Mouse (Mus musculus) heart, embryonic 15.5 days (tissue): ENCODE results near the gene Lrfn2. TPM values are rescaled to one million over a fixed set of nuclear protein-coding genes. Genes with fewer than 3 reads are reported as not detected.
A peak's percentile ranks its signal among the peaks of the same experiment; 100 is the strongest.

ENCODE experiments used
- ATAC-seq: fragments of 200-750 bp; cut with Nextera tagmentation; replicated peaks from 2 replicates; pipeline ENCODE4 v1.8.0; 2017; ENCODE audit warnings: low read depth, moderate TSS enrichment; ENCODE audit not compliant: insufficient number of reproducible peaks, insufficient read depth, low FRiP score
- H3K27ac ChIP-seq: fragments of 300-500 bp; sonication (generic); 2 replicates; pipeline ENCODE4 v1.5.1; 2015; ENCODE audit warnings: mild to moderate bottlenecking, inconsistent platforms
- H3K27me3 ChIP-seq: fragments of 300-500 bp; sonication (generic); 2 replicates; pipeline ENCODE4 v1.6.1; 2015; ENCODE audit warnings: inconsistent platforms
- H3K36me3 ChIP-seq: fragments of 300-500 bp; sonication (generic); 2 replicates; pipeline ENCODE4 v1.6.1; 2015; ENCODE audit warnings: mild to moderate bottlenecking, inconsistent platforms
- H3K4me1 ChIP-seq: fragments of 300-500 bp; sonication (generic); replicated peaks from 2 replicates; pipeline ENCODE4 v1.6.1; 2015; ENCODE audit warnings: inconsistent platforms
- H3K4me2 ChIP-seq: fragments of 300-500 bp; sonication (generic); 2 replicates; pipeline ENCODE4 v1.6.1; 2015; ENCODE audit warnings: inconsistent platforms, mild to moderate bottlenecking, moderate library complexity
- H3K4me3 ChIP-seq: fragments of 300-500 bp; sonication (generic); 2 replicates; pipeline ENCODE4 v1.5.1; 2015; ENCODE audit warnings: mild to moderate bottlenecking, inconsistent platforms
- H3K9ac ChIP-seq: fragments of 300-500 bp; sonication (generic); 2 replicates; pipeline ENCODE4 v1.6.1; 2015; ENCODE audit warnings: mild to moderate bottlenecking, inconsistent platforms
- H3K9me3 ChIP-seq: fragments of 300-500 bp; sonication (generic); replicated peaks from 2 replicates; pipeline ENCODE4 v1.6.1; 2016; ENCODE audit warnings: inconsistent platforms
- WGBS: fragments of 180-500 bp; shearing (Covaris S2); methylation state at CpG from one replicate; pipeline ENCODE4 v1.1.7; 2015; ENCODE audit warnings: mixed read lengths; 5-methylcytosine and 5-hydroxymethylcytosine counted together
- polyA plus RNA-seq: library from polyadenylated mRNA; unstranded; fragments of >200 nt; fragmentation: Nextera tagmentation; extraction: Ambion mirVana; gene quantifications from 2 replicates; pipeline ENCODE4 v1.2.1, GENCODE M21; 2015

Gene Lrfn2
- polyA plus RNA-seq, 1 experiment from 2014 or later = 0.28 TPM

DNA sequence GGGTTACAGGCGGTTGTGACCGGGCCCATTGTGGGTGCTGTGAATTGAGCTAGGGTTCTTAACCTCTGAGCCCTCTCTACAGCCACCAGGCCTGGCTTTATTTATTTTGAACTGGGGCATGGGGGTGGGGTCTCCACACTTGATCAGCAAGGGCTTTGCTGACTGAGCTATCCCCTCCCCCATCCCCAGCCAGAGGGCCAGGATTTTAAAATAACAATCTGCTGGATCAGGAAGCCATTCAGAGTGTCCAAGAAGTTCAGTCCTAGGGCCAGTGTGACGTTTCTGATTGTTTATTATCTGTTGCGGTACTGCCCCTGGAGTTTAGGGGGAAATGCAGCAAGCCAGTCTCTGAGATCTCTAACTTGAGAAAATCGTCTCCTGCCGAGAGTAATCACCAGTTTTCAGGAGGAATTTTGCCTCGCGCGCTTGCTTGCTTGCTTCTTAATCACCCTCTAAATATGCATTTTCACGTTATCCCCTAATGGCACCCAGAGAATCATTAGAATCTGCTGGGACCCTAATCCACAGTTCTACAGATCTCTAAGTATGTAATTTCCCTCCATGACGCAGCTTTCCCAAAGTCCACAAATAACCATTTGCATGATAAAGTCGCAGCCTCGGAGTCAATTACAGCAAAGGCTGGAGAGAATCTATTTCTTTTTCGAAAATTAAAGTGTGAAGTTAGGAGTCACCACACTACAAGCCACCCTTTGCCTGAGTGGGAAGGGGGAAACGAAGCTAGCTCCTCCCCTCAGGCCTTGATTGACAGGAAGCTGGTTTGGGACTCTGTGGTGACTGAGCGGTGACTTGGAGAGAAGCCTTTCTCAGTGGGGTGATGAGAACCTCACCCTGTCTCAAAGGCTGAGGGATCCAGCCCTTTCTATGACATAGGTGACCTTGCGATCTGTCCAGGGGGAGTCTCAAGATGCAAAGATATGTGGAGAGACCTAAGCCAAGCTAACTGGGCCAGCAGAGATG lies 85.5 kb downstream of the Lrfn2 start:
- no peaks in the 10 kb centered on the region for H3K36me3 ChIP-seq
- H3K27ac ChIP-seq = no peak overlapping the region
- no peak overlapping the region for H3K4me2 ChIP-seq
- no peak overlapping the region for H3K4me3 ChIP-seq
- H3K9me3 ChIP-seq = no peaks in the 10 kb centered on the region
- H3K4me1 ChIP-seq = no peaks in the 10 kb centered on the region
- 41% methylated on average over 17 of the region's 17 CpGs for WGBS
- no peak for ATAC-seq
- H3K9ac ChIP-seq = no peak overlapping the region
- H3K27me3 ChIP-seq = no peaks in the 10 kb centered on the region; the same call in 1 of the 2 replicates

- Histone ChIP-seq H3K27ac (no peak overlapping the region), H3K36me3 (no peaks in the 10 kb centered on the region), H3K9me3 (no peaks in the 10 kb centered on the region), H3K4me1 (no peaks in the 10 kb centered on the region), H3K27me3 (no peaks in the 10 kb centered on the region; the same call in 1 of the 2 replicates), H3K4me2 (no peak overlapping the region), H3K4me3 (no peak overlapping the region), H3K9ac (no peak overlapping the region)
- ATAC-seq = no peak
- WGBS = 58% methylated on average over 8 of the region's 8 CpGs
These were observed 86.8 kb downstream of the Lrfn2 start for GRCm38 (mm10) chr17:49018774-49019488.

DNA sequence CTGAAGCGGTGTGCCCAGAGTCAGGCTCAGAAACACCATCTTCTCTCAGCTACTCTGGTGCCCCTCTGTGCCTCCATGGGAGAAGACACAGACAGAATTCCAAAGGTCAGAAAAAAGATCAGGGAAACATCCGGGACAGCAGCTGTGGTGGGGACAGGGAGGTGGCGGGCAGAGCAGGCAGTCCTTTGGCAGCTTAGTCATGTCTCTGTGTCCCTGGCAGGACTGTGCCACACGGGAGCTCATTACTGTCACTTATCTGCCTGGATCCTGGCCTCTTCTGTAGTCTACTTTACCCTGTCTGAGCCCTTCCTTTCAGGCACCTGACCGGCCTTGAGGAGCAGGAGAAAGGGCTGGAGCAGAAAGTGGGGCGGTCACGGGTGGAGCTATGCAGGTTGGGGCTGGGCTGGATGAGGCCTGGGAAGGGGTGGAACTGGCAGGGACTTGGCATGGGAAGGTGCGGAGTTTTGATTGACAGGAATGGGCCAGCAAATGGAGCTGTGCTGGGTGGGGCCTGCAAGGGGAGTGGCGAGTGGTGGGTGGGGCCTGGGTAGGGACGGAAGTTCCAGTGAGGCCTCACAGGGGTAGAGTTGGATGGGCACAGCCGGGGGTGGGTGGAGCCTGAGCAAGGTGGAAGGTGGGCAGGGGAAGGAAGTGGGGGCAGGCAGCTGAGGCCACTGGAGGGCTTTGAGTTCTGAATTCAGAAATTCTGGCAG lies 97.5 kb downstream of the Lrfn2 start:
- H3K27me3 ChIP-seq = peaks cover 12% of the 10 kb centered on the region
- peaks cover 11% of the 10 kb centered on the region; the same call in 1 of the 2 replicates for H3K4me1 ChIP-seq
- H3K27ac ChIP-seq = no peak overlapping the region
- WGBS = 34% methylated on average over 11 of the region's 11 CpGs
- no peaks in the 10 kb centered on the region for H3K36me3 ChIP-seq
- 0 out of 2 replicates have a peak overlapping the region, but pooled peaks have one; percentile 13 for H3K4me2 ChIP-seq
- H3K9ac ChIP-seq = no peak overlapping the region
- H3K9me3 ChIP-seq = no peaks in the 10 kb centered on the region
- ATAC-seq = peak; percentile 53; the same call in 1 of the 2 replicates
- no peak overlapping the region for H3K4me3 ChIP-seq

DNA sequence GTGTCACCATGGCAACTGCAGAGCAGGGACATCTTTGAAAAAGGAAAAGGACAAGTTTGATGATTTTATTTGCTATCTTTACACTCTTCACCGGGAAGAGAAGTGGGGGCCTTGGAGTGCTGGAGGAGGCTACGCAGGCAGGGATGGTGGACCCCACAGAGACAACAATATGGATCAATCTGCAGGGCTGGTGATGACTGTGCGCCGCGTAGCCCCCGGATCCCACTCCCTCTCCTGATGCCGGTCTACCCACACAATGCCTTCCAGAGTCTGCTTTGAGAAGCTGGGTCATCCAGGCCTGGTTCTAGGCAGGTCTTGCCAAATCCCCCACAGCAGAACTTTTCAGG lies 98.1 kb downstream of the Lrfn2 start:
- Histone ChIP-seq H3K27ac (no peak overlapping the region), H3K9ac (no peak overlapping the region), H3K4me2 (no peak overlapping the region), H3K4me1 (peaks cover 11% of the 10 kb centered on the region; the same call in 1 of the 2 replicates), H3K36me3 (no peaks in the 10 kb centered on the region), H3K4me3 (no peak overlapping the region), H3K27me3 (peaks cover 12% of the 10 kb centered on the region), H3K9me3 (no peaks in the 10 kb centered on the region)
- WGBS = 82% methylated on average over 7 of the region's 7 CpGs
- no peak for ATAC-seq

DNA sequence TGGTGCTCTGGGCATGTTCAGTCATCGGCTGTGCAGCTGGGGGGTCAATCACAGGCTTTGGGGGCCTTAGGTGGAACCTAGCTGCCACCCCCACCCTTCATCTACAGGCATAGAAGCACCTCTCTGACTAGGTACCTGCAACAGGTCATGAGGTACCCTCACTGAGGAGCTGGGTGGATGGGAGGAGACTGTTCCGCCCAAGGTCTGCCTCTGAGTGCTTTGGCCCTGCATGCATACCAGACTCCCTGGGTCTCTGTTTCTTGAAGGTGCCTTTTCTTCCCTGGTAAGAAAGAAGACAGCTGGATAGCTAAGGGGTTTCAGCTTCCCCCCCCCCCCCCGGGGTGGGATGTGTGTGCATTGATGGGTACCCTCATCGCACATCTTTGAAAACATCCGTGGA lies 98.7 kb downstream of the Lrfn2 start:
- Histone ChIP-seq H3K36me3 (no peaks in the 10 kb centered on the region), H3K27ac (no peak overlapping the region), H3K4me1 (peaks cover 11% of the 10 kb centered on the region; the same call in 1 of the 2 replicates), H3K4me3 (no peak overlapping the region), H3K4me2 (no peak overlapping the region), H3K27me3 (peaks cover 13% of the 10 kb centered on the region), H3K9me3 (no peaks in the 10 kb centered on the region), H3K9ac (no peak overlapping the region)
- 79% methylated on average over 5 of the region's 5 CpGs for WGBS
- ATAC-seq = no peak

- WGBS = 63% methylated on average over 8 of the region's 8 CpGs
- Histone ChIP-seq H3K27me3 (peaks cover 20% of the 10 kb centered on the region), H3K4me1 (peaks cover 11% of the 10 kb centered on the region; the same call in 1 of the 2 replicates), H3K36me3 (no peaks in the 10 kb centered on the region), H3K4me3 (no peak overlapping the region), H3K9ac (no peak overlapping the region), H3K4me2 (no peak overlapping the region), H3K27ac (no peak overlapping the region), H3K9me3 (no peaks in the 10 kb centered on the region)
- no peak for ATAC-seq
These were observed 99.6 kb downstream of the Lrfn2 start for GRCm38 (mm10) chr17:49031790-49032189.

GRCm38 (mm10) chr17:49033276-49033675 lies 101.1 kb downstream of the Lrfn2 start:
- H3K9ac ChIP-seq = no peak overlapping the region
- H3K4me2 ChIP-seq = no peak overlapping the region
- H3K9me3 ChIP-seq = no peaks in the 10 kb centered on the region
- no peaks in the 10 kb centered on the region for H3K36me3 ChIP-seq
- peaks cover 11% of the 10 kb centered on the region; the same call in 1 of the 2 replicates for H3K4me1 ChIP-seq
- ATAC-seq = no peak; the same call in 1 of the 2 replicates
- no peak overlapping the region for H3K27ac ChIP-seq
- H3K27me3 ChIP-seq = peaks cover 18% of the 10 kb centered on the region
- H3K4me3 ChIP-seq = no peak overlapping the region

DNA sequence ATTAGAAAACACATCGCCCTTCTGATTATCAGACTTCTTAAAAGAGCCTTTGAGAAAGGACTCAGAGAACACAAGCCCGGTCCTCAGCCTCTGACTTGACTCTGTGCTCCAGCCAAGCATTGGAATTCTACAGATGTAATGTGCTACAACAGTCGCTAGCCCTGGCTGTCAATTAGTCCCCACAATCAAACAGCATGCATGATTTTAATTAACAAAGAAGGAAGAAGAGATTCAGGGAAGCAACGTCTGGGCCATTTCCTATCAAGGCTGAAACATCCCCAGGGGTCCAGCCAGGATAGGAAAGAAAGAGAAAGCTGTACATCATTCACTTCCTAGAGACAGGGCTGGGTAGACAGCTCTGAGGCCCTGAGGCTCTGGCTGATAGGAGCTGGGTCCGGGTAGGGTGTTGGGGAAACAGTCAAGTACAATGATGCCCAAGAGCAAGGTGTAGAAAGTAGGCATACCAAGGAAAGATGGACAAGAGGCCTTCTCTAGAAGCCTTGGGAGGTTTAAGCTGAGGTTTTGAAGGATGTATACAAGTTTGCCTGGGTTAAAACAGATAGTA lies 101.6 kb downstream of the Lrfn2 start:
- 40% methylated on average over 5 of the region's 5 CpGs for WGBS
- H3K27me3 ChIP-seq = peaks cover 17% of the 10 kb centered on the region
- H3K27ac ChIP-seq = no peak overlapping the region
- no peak overlapping the region for H3K4me3 ChIP-seq
- no peak for ATAC-seq
- peaks cover 11% of the 10 kb centered on the region; the same call in 1 of the 2 replicates for H3K4me1 ChIP-seq
- H3K4me2 ChIP-seq = no peak overlapping the region
- no peaks in the 10 kb centered on the region for H3K9me3 ChIP-seq
- H3K9ac ChIP-seq = no peak overlapping the region
- H3K36me3 ChIP-seq = no peaks in the 10 kb centered on the region

- Histone ChIP-seq H3K9me3 (no peaks in the 10 kb centered on the region), H3K9ac (no peak overlapping the region), H3K27ac (no peak overlapping the region), H3K27me3 (peaks cover 18% of the 10 kb centered on the region), H3K4me2 (no peak overlapping the region), H3K36me3 (no peaks in the 10 kb centered on the region), H3K4me1 (peaks cover 6% of the 10 kb centered on the region; the same call in 1 of the 2 replicates), H3K4me3 (no peak overlapping the region)
- ATAC-seq = no peak
- 52% methylated on average over 6 of the region's 6 CpGs for WGBS
These were observed 102.9 kb downstream of the Lrfn2 start for GRCm38 (mm10) chr17:49035052-49035451.

GRCm38 (mm10) chr17:49037163-49037950 lies 105.2 kb downstream of the Lrfn2 start:
- H3K36me3 ChIP-seq = no peaks in the 10 kb centered on the region
- no peaks in the 10 kb centered on the region for H3K4me1 ChIP-seq
- no peak overlapping the region for H3K9ac ChIP-seq
- no peak overlapping the region for H3K4me2 ChIP-seq
- H3K4me3 ChIP-seq = no peak overlapping the region
- H3K9me3 ChIP-seq = no peaks in the 10 kb centered on the region
- no peak for ATAC-seq
- H3K27ac ChIP-seq = no peak overlapping the region
- H3K27me3 ChIP-seq = peaks cover 22% of the 10 kb centered on the region
- 60% methylated on average over 8 of the region's 8 CpGs for WGBS
